Mouse (Mus musculus): ENCODE data around the gene Ubb.
"Not testable (repeated sequence)": the region's sequence is repeated elsewhere in the genome, so short reads cannot be mapped to it uniquely, and the experiment has no call there.

The Ubb gene

DNA sequence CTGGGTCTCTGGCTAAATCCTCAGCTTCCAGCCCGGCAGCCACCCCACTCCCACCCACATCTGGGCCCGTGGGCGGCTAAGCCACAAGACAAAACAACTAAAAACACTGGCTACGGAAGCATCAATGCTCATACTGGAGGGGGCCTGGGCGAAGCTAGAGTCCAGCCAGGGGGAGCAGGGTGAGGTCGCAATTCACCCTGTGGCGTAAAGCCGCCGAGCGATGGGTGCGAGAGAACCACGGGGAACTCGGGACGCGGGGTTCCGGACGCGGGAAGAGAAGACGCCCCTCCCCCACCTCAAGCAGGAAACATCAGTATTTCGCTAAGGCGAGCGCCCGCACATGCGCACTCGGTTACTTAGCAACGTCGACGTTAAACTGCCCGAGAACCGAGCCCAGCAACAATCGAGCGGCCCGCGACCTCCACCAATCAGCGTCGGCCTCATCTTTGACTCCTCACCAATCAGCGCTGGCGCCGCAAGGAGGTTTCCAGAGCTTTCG, at the start of gene Ubb:
Ubb (plus strand) TSS at position 445 of the 499 bp plus-strand sequence.
- in situ Hi-C loops (cut with MboI; ENCODE audit: low sequenced_read_pairs) = no loop called here

DNA sequence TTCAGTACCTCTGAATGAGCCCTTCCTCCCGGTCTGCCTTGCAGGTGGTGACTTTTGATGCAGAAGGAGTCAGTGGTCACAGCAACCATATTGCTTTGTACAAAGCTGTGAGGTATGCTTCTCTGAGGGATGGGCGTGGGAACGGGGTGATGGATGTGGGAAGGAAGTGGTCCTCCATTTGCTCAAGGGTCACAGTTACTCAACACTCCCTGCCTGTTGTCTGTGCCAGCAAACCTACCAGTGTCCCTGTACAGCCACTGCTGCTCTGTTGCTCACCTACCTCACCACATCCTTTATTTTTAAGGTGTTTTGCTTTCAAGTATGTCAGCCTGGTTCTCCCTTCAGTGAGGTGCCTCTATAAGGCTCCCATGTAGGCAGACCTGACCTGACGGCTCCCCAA, 43.3 kb upstream of the Ubb start:
- in situ Hi-C loops (cut with MboI; ENCODE audit: low sequenced_read_pairs) = no loop called here

DNA sequence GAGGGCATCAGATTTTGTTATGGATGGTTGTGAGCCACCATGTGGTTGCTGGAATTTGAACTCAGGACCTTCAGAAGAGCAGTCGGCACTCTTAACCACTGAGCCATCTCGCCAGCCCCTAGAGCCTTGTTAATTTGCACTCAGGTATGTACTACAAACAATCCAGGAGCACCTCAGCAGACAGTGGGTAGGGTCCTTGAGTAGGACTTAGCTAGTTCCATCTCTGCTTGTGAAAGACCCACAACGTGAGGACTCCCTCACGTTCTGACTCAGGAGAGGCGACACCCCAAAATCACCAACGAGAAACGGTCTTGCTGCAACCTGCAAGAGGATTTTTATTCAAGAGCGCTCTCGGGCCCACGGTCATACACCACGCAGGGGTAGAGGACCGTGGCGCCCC, 42.6 kb upstream of the Ubb start:
- in situ Hi-C loops (cut with MboI; ENCODE audit: low sequenced_read_pairs) = not testable (repeated sequence)

GRCm38 (mm10) chr11:62508816-62509215, 42.2 kb upstream of the Ubb start:
- in situ Hi-C loops (cut with MboI; ENCODE audit: low sequenced_read_pairs) = not testable (repeated sequence)

- in situ Hi-C loops (cut with MboI; ENCODE audit: low sequenced_read_pairs) = no loop called here
Observed at GRCm38 (mm10) chr11:62509571-62509970, 41.4 kb upstream of the Ubb start.

DNA sequence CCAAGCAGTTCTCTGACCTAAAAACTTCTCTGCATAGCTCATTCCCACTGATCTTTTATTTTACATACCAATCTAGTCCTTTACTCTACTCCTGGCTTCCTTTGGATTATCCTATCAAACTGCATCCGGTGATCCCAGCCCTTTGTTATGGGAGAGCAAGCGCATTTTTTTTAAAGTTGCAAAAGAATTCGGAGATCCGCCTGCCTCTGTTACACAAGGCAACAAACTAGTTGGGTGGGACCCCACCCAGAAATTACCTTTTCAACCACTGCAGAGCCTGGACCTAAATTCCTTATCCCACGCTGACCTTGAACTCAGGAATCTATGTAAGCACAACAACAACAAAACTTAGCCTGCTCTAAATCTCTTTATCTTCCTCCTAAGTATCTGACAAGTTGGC, 40.0 kb upstream of the Ubb start:
- in situ Hi-C loops (cut with MboI; ENCODE audit: low sequenced_read_pairs) = no loop called here

DNA sequence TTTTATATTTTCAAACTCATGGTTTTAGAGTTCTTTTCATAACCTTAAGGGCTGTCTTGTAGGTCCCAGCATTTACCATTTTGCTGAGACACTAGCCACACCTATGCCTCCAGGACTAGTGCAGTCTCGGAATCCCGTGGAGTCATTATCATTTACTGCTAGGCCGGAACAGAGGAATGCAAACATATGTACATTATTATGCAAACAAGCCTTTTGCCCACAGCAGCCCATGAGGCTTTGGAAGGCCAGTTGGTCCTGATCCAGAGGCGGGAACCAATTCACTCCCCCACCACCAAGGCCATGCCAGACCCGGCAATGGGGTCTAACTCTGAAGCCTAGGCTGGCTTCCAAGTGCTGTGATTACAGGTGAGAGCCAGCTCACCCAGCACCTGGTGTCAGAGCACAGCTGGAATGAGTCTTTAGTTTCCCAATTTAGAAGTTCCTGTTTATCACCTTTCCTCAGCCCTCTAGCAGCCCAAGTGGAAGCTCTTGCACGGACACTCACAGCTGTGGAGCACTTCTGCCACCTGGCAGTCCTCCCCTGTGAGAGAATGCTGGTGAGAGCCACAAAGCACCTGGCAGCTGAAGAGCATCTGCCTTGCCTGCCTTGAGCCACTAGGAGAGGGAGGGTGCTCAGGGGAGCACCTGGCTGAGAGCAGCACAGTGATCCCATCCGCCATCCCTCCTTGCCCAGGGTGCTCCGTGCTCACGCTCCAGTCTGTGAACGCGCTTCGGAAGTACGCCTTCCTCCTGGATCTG, 39.3 kb upstream of the Ubb start:
- in situ Hi-C loops (cut with MboI; ENCODE audit: low sequenced_read_pairs) = no loop called here

GRCm38 (mm10) chr11:62512529-62513080, 38.4 kb upstream of the Ubb start:
- in situ Hi-C loops (cut with MboI; ENCODE audit: low sequenced_read_pairs) = no loop called here

- in situ Hi-C loops (cut with MboI; ENCODE audit: low sequenced_read_pairs) = no loop called here
Observed at GRCm38 (mm10) chr11:62513311-62513710, 37.7 kb upstream of the Ubb start.

- in situ Hi-C loops (cut with MboI; ENCODE audit: low sequenced_read_pairs) = no loop called here
Observed at GRCm38 (mm10) chr11:62518991-62519390, 32.0 kb upstream of the Ubb start.

GRCm38 (mm10) chr11:62522283-62522682, 28.7 kb upstream of the Ubb start:
- in situ Hi-C loops (cut with MboI; ENCODE audit: low sequenced_read_pairs) = no loop called here

- in situ Hi-C loops (cut with MboI; ENCODE audit: low sequenced_read_pairs) = no loop called here
Observed at GRCm38 (mm10) chr11:62537089-62537488, 13.9 kb upstream of the Ubb start.

DNA sequence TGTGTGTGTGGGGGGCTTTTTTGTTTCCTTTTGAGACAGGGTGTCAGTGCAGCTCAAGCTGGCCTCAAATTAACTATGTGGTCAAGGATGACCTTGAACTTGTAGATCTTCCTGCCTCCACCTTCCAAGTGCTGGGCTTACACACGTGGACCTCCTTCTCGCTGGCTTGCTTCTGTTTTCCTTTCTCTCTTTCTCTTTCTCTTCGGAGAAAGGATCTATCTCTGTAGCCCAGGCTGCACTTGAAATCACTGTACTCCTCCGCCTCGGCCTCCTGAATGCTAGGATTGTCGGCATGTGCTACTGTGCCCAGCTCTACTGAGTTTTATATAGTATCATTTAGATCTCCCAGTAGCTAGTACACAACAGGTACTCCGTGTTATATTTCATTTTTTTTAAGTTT, 13.4 kb upstream of the Ubb start:
- in situ Hi-C loops (cut with MboI; ENCODE audit: low sequenced_read_pairs) = no loop called here

GRCm38 (mm10) chr11:62538321-62539088, 12.5 kb upstream of the Ubb start:
- in situ Hi-C loops (cut with MboI; ENCODE audit: low sequenced_read_pairs) = no loop called here

GRCm38 (mm10) chr11:62539089-62539890, 11.7 kb upstream of the Ubb start, which contains the start of gene Cenpv:
Gene Cenpv, minus strand, starts transcription at chr11:62539261.
- in situ Hi-C loops (cut with MboI; ENCODE audit: low sequenced_read_pairs) = no loop called here

GRCm38 (mm10) chr11:62540167-62540566, 10.8 kb upstream of the Ubb start:
- in situ Hi-C loops (cut with MboI; ENCODE audit: low sequenced_read_pairs) = no loop called here

DNA sequence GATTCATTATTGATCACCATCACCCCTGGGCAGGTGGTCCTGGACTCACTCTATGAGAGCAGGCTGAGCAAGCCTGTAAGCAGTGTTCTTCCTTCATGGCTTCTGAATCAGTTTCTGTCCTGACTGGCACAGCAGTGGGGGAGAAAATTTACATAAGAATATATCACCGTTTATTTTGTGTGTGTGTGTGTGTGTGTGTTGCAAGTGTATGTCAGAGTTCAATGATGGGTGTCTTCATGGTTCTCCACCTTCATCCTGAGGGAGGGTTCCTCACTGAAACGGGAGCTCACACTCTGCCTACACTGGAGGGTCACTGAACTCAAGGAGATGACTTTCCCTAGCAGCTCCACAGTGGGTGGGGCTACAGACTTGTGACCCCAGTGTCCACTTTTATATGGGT, 10.0 kb upstream of the Ubb start:
- in situ Hi-C loops (cut with MboI; ENCODE audit: low sequenced_read_pairs) = no loop called here

DNA sequence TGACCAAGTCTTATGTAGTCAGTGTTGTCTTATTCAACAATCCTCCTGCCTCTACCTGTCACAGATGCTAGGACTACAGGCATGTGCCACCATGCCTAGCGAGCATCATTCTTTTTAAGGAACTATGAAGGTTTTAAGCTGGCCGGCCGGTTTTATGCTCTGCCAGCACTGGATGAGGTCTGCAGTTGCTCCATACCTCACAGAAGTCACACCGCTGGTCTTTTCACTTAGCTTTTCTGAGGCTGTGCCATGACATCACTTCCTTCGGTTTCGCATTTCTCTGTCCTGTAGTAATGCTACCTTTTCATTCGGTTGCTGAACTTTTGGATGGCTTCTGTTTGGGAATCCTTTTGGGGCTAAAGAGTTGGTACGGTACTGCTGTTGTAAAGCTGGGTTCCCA, 9.4 kb upstream of the Ubb start:
- in situ Hi-C loops (cut with MboI; ENCODE audit: low sequenced_read_pairs) = no loop called here

DNA sequence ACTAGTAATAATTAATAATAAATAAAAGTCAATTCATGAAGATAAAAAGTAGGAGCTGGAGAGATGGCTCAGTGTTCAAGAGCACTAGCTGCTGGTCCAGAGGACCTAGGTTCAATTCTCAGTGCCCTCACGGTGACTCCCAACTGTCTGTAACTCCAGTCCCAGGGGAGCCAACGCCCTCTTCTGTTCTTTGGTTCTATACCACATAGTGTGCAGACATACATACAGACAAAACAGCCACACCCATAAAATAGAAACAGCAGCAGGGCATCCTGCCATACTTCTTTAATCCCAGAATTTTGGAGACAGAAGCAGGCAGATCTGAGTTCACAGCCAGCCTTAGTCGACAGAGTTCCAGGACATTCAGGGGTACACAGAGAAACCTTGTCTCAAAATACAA, 7.0 kb upstream of the Ubb start:
- in situ Hi-C loops (cut with MboI; ENCODE audit: low sequenced_read_pairs) = no loop called here

DNA sequence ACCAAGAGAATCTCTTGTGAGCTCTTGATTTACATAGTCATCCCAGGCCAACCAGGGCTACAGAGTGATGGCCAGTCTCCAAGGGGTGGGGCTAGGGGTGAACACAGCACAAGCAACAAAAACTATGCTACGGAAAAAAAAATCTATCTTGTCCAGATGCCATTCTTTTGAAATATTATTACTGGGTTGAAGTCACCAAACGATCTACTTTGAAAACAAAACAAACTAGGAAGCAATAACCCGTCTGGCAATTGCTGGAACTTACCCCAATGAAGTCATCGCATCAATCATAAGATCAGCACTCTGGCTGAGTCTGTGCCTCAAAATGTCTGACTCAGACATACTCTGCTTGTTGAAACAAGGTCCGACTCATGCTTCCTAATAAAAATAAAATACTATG, 1.2 kb upstream of the Ubb start:
- in situ Hi-C loops (cut with MboI; ENCODE audit: low sequenced_read_pairs) = no loop called here

GRCm38 (mm10) chr11:62550227-62550685, 715 bp upstream of the Ubb start:
- in situ Hi-C loops (cut with MboI; ENCODE audit: low sequenced_read_pairs) = no loop called here

All from CH12F3 (cell line).